Mouse (Mus musculus) erythroblast, embryonic 14.5 days (primary cell): ENCODE data around the gene Trim2. TPM values are rescaled to one million over a fixed set of nuclear protein-coding genes. Genes with fewer than 3 reads are reported as not detected.

Source experiments
- H3K27me3 ChIP-seq: 2 replicates; pipeline ENCODE4 v1.6.1; 2012; ENCODE audit warnings: inconsistent platforms; ENCODE audit not compliant: control insufficient read depth
- H3K36me3 ChIP-seq: 2 replicates; pipeline ENCODE4 v1.6.1; 2012; ENCODE audit warnings: mild to moderate bottlenecking, inconsistent platforms; ENCODE audit not compliant: control insufficient read depth
- H3K4me1 ChIP-seq: 2 replicates; pipeline ENCODE4 v1.6.1; 2012; ENCODE audit warnings: inconsistent platforms; ENCODE audit not compliant: control insufficient read depth
- H3K4me3 ChIP-seq: replicated peaks from 2 replicates; pipeline ENCODE3; 2012; ENCODE audit warnings: moderate library complexity, mild to moderate bottlenecking, inconsistent platforms
- H3K9me3 ChIP-seq: 2 replicates; pipeline ENCODE4 v1.6.1; 2012; ENCODE audit warnings: low read length, inconsistent platforms, mixed read lengths; ENCODE audit not compliant: control insufficient read depth
- GATA1 ChIP-seq: IDR thresholded peaks from 2 replicates; pipeline ENCODE4 v1.6.1; 2012; ENCODE audit warnings: low read length, inconsistent platforms, mixed read lengths
- TAL1 ChIP-seq: IDR thresholded peaks from 3 replicates; pipeline ENCODE4 v1.6.1; 2012; ENCODE audit warnings: low read length, inconsistent platforms, mixed read lengths
- polyA plus RNA-seq: library from polyadenylated mRNA; stranded (reverse); fragments of >175 nt; gene quantifications from 2 replicates; pipeline ENCODE4 v1.2.3, GENCODE M21; 2012

Gene Trim2
- polyA plus RNA-seq, 1 experiment, result 0.02 TPM

DNA sequence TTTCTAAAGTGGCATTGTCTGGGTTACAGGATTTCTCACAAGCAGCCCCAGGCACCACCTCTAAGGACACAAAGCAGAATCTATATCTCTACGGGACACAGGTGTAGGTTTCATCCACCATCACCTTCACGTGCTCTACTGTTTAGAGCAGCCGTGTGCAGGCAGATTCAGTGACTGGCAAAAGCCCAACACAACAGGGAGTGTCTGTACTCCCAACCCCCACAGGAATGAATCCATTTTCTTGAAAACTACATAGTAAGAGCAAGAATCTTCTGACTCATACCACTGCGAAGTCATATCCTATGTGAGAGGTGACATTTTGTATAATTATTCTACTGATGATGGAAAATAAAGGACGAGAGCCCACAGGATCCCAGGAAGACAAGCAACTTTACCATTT, 5.6 kb upstream of the Trim2 start:
- Histone ChIP-seq H3K36me3 (no peaks in the 10 kb centered on the region), H3K9me3 (no peaks in the 10 kb centered on the region), H3K27me3 (peaks cover under 1% of the 10 kb centered on the region; the same call in 1 of the 2 replicates), H3K4me1 (peaks cover 11% of the 10 kb centered on the region), H3K4me3 (no peak overlapping the region)
- TF ChIP-seq GATA1 (no peak), TAL1 (no peak)

DNA sequence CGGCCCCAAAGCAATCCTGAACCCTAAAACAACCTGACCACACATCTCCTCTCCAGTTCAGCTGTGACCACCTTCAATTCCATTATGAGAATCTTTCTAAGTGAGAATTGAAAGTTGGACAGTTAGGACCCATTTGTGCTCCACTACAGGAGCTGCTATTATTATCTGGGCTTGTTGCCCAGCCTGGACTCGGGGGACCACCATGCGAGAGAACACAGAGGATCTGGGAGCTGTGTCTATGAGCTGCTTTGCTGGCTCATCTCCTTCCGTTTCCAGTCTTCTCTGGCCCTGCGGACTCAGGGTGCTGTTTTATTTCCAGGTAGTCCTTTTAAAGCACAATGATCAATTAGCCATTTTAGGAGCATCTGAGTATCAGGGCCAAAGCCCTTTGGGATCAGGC, 839 bp upstream of the Trim2 start:
- H3K27me3 ChIP-seq, result peaks cover 43% of the 10 kb centered on the region

DNA sequence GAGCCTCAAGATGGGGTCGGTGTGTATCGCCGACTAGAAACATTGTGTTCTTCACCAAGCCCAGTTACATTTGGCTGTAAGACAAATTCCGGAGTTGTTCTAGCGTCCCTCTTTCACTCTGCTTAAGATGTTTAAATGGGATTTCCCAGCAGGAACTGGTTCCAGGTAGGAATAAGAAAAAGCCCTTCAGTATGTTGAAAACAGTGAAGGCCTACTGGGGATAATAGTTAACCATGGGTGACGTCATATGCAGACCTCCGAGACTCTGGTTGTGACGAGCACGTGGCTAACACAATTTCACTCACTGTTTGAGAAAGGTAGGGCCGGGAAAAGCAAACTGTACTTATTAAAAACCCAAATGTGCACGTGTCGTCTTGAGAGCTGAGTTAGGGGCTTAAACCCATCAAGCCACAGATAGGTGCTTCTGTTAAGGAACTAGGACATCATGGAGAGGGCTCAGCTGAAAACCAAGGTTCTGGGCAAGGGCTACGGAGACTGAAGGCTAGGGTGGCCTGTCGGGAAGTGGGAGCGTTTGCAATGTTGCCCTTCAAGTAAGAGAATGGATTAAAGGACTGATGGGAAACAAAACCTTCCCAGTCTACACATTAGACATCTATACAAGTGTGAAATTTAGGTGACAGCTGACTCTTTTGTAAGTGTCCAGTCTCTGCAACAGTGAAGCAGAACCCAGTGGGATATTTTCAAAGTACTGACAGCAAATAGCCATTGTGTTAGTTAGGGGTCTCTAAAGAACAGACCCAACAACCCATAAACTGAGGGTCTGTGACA, 761 bp downstream of the Trim2 start:
- no peaks in the 10 kb centered on the region; the same call in 1 of the 2 replicates for H3K4me1 ChIP-seq
- no peak for TF ChIP-seq GATA1
- no peak for TF ChIP-seq TAL1
- no peak overlapping the region for H3K4me3 ChIP-seq
- H3K9me3 ChIP-seq, result no peaks in the 10 kb centered on the region; the same call in 1 of the 2 replicates
- H3K36me3 ChIP-seq, result no peaks in the 10 kb centered on the region
- H3K27me3 ChIP-seq, result peaks cover 46% of the 10 kb centered on the region

More for the DNA sequence above, 839 bp upstream of the Trim2 start:
- Histone ChIP-seq H3K9me3 (no peaks in the 10 kb centered on the region; the same call in 1 of the 2 replicates), H3K4me3 (no peak overlapping the region), H3K4me1 (no peaks in the 10 kb centered on the region; the same call in 1 of the 2 replicates), H3K36me3 (no peaks in the 10 kb centered on the region)
- TF ChIP-seq TAL1 (no peak), GATA1 (no peak)

GRCm38 (mm10) chr3:84305010-84305692, 1.5 kb downstream of the Trim2 start:
- no peak overlapping the region for H3K4me3 ChIP-seq
- TF ChIP-seq TAL1 (no peak), GATA1 (no peak)

GRCm38 (mm10) chr3:84304339-84305009, 2.2 kb downstream of the Trim2 start:
- Histone ChIP-seq H3K4me1 (no peaks in the 10 kb centered on the region; the same call in 1 of the 2 replicates), H3K36me3 (no peaks in the 10 kb centered on the region), H3K4me3 (no peak overlapping the region), H3K27me3 (peaks cover 46% of the 10 kb centered on the region), H3K9me3 (no peaks in the 10 kb centered on the region; the same call in 1 of the 2 replicates)
- TF ChIP-seq GATA1 (no peak), TAL1 (no peak)

More at GRCm38 (mm10) chr3:84305010-84305692, 1.5 kb downstream of the Trim2 start:
- no peaks in the 10 kb centered on the region; the same call in 1 of the 2 replicates for H3K4me1 ChIP-seq
- peaks cover 46% of the 10 kb centered on the region for H3K27me3 ChIP-seq
- no peaks in the 10 kb centered on the region for H3K36me3 ChIP-seq
- H3K9me3 ChIP-seq, result no peaks in the 10 kb centered on the region; the same call in 1 of the 2 replicates

DNA sequence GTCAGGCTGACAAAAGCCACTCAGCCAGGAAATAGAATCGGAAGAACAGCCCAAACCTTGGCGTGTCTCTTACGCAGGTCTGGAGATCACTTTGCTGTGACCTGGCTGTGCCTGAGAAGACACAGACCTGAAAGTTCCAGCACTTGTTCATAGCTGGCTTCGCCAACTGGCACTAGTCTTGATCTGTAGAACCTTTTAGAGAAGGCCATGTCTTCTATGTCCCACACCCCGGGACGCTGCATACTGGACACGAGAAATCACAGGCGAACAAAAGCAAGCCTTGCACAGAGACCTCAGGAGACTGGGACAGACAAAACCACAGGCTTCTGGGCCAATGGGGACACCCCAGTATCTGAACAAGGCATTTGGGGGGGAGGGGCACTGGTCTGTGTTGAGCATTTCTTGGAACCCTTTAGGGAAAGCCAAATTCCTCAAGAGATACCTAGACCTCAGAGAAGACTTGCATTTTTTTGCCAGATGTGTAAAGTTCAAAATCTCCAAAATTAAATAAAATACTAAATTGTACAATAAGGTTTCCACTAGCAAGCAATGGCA, 3.2 kb downstream of the Trim2 start:
- peaks cover 46% of the 10 kb centered on the region for H3K27me3 ChIP-seq
- H3K9me3 ChIP-seq, result no peaks in the 10 kb centered on the region; the same call in 1 of the 2 replicates
- H3K4me1 ChIP-seq, result no peaks in the 10 kb centered on the region; the same call in 1 of the 2 replicates
- TF ChIP-seq GATA1 (no peak), TAL1 (no peak)
- H3K36me3 ChIP-seq, result no peaks in the 10 kb centered on the region
- H3K4me3 ChIP-seq, result no peak overlapping the region

- H3K4me3 ChIP-seq, result no peak overlapping the region
- H3K4me1 ChIP-seq, result no peaks in the 10 kb centered on the region; the same call in 1 of the 2 replicates
- H3K9me3 ChIP-seq, result no peaks in the 10 kb centered on the region; the same call in 1 of the 2 replicates
- TF ChIP-seq GATA1 (no peak), TAL1 (no peak)
- H3K36me3 ChIP-seq, result no peaks in the 10 kb centered on the region
- H3K27me3 ChIP-seq, result peaks cover 45% of the 10 kb centered on the region
Observed at GRCm38 (mm10) chr3:84302273-84302672, 4.4 kb downstream of the Trim2 start.

DNA sequence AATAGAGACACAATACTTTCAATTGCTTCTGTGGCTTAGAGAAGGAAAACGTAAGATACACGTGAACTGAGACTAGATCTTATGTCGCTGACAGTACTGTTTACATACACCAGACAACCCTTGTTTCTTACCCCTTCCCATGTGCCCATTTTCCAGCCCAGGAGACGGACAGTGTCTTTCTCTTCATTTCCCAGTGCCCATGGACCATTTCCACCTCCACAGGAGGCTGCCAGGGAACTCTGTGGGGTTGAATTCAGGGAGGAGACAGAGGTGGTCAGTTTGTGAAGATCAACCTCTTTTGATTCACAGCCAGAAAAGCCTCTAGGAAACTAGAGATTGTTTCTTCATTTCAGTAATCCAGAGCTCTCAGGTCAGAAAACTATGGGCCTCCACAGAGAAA, 5.0 kb downstream of the Trim2 start:
- H3K27me3 ChIP-seq, result peaks cover 40% of the 10 kb centered on the region
- no peak overlapping the region for H3K4me3 ChIP-seq
- H3K9me3 ChIP-seq, result no peaks in the 10 kb centered on the region; the same call in 1 of the 2 replicates
- H3K36me3 ChIP-seq, result no peaks in the 10 kb centered on the region
- no peaks in the 10 kb centered on the region; the same call in 1 of the 2 replicates for H3K4me1 ChIP-seq
- TF ChIP-seq TAL1 (no peak), GATA1 (no peak)
